In the genomic region with DNA sequence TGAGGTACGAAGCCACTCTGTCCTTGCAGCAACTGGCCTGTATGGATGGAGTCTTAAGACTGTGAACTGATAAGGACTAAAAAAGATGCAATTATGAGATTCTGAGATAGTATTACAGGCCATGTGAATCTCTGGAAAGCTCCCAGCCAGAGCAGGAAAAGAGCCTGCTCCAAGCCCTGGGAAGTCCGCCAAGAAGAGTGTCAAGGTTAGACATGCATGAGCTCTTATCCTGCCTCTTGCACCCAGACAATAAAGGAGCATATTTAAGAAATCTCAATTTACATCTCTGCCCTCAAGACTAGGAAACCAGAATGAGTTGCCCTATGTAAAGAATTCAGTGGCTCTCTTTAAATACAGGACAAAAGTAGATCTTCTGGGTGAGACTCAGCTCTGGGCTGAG, we compare ENCODE assay signal across 11 mouse cellular contexts.
DNase-seq lines count a peak whose midpoint lies in the region; ATAC-seq and TF ChIP-seq lines count a peak whose summit lies in the region.
"Had no signal": no experiment of that assay in that cellular context is flagged by ENCODE, and none has a peak within 500 bp of the region (broad histone marks: within the 10 kb centered on the region; RNA-seq: fewer than 3 reads in every experiment).

No protein-coding gene starts in this region.

- 82% methylated on average over 2 of the region's 2 CpGs for WGBS in forebrain, postnatal 0 days
- 81% methylated on average over 2 of the region's 2 CpGs for WGBS in forebrain, embryonic 15.5 days
- 73% methylated on average over 2 of the region's 2 CpGs for WGBS in kidney, embryonic 16.5 days

- H3K4me1 ChIP-seq in forebrain, postnatal 0 days (ENCODE audit: insufficient read depth), result no peaks in the 10 kb centered on the region
- H3K4me1 ChIP-seq in forebrain, embryonic 15.5 days, result no peaks in the 10 kb centered on the region
- no peaks in the 10 kb centered on the region for H3K4me1 ChIP-seq in kidney, embryonic 16.5 days (ENCODE audit: insufficient read depth, low read length)
- H3K4me1 ChIP-seq: midbrain, embryonic 12.5 days had no signal

- H3K9ac ChIP-seq in forebrain, postnatal 0 days, result no peak overlapping the region
- no peak overlapping the region for H3K9ac ChIP-seq in forebrain, embryonic 15.5 days (replicated peaks)
- H3K9ac ChIP-seq in kidney, embryonic 16.5 days (replicated peaks; ENCODE audit: low read length), result no peak overlapping the region
- H3K9ac ChIP-seq: midbrain, embryonic 12.5 days had no signal

- no peak for TF ChIP-seq POLR2A in brain, embryonic 14.5 days (IDR thresholded peaks at IDR 0.05; ENCODE audit: borderline replicate concordance, extremely low read depth, insufficient read depth, insufficient read length, poor library complexity, severe bottlenecking)

- H3K4me2 ChIP-seq in forebrain, postnatal 0 days (ENCODE audit: low read depth), result no peak overlapping the region
- no peak overlapping the region for H3K4me2 ChIP-seq in forebrain, embryonic 15.5 days (replicated peaks)
- H3K4me2 ChIP-seq in kidney, embryonic 16.5 days (replicated peaks; ENCODE audit: low read depth, low read length), result no peak overlapping the region
- H3K4me2 ChIP-seq: midbrain, embryonic 12.5 days had no signal

- no peak for DNase-seq in forebrain, postnatal 0 days
- DNase-seq in kidney, postnatal 10 days, result peak; percentile 73
- peak; percentile 28 for DNase-seq in 3134 (ENCODE audit: extremely low read depth, insufficient read length, low spot score)
- peak; percentile 64 for DNase-seq in brain, embryonic 14.5 days (ENCODE audit: low read depth)
- no peak for DNase-seq in retina, postnatal 1 day
- DNase-seq in frontal cortex, postnatal 14 days (ENCODE audit: low spot score in 2 of 2), result no peak
- DNase-seq: embryo, embryonic 11 days; right cerebral cortex, adult 18-20 months had no signal

- peak; percentile 29; the same call in 1 of the 2 replicates for ATAC-seq in forebrain, postnatal 0 days
- ATAC-seq in forebrain, embryonic 15.5 days (replicated peaks), result no peak
- ATAC-seq in kidney, embryonic 16.5 days (ENCODE audit: low FRiP score, low TSS enrichment), result no peak

- no peaks in the 10 kb centered on the region for H3K36me3 ChIP-seq in forebrain, postnatal 0 days (ENCODE audit: insufficient read depth)
- H3K36me3 ChIP-seq in forebrain, embryonic 15.5 days, result no peaks in the 10 kb centered on the region
- no peaks in the 10 kb centered on the region for H3K36me3 ChIP-seq in kidney, embryonic 16.5 days (ENCODE audit: insufficient read depth, low read length)
- H3K36me3 ChIP-seq: midbrain, embryonic 12.5 days had no signal

- H3K27ac ChIP-seq in forebrain, postnatal 0 days (ENCODE audit: low read depth, low read length), result no peak overlapping the region
- H3K27ac ChIP-seq in forebrain, embryonic 15.5 days (replicated peaks), result no peak overlapping the region
- H3K27ac ChIP-seq in kidney, embryonic 16.5 days (ENCODE audit: low read length), result no peak overlapping the region
- H3K27ac ChIP-seq: midbrain, embryonic 12.5 days had no signal

- no peaks in the 10 kb centered on the region for H3K27me3 ChIP-seq in forebrain, postnatal 0 days (ENCODE audit: insufficient read depth, low read length)
- no peaks in the 10 kb centered on the region for H3K27me3 ChIP-seq in forebrain, embryonic 15.5 days
- no peaks in the 10 kb centered on the region for H3K27me3 ChIP-seq in kidney, embryonic 16.5 days (ENCODE audit: insufficient read depth, low read length)
- H3K27me3 ChIP-seq: midbrain, embryonic 12.5 days had no signal

- no peak overlapping the region for H3K4me3 ChIP-seq in forebrain, postnatal 0 days (ENCODE audit: low read depth, low read length)
- H3K4me3 ChIP-seq in forebrain, embryonic 15.5 days, result no peak overlapping the region
- no peak overlapping the region for H3K4me3 ChIP-seq in kidney, embryonic 16.5 days (ENCODE audit: low read length)
- H3K4me3 ChIP-seq: midbrain, embryonic 12.5 days had no signal

- no peaks in the 10 kb centered on the region for H3K9me3 ChIP-seq in forebrain, postnatal 0 days (ENCODE audit: low read length)
- H3K9me3 ChIP-seq in forebrain, embryonic 15.5 days, result no peaks in the 10 kb centered on the region
- H3K9me3 ChIP-seq in kidney, embryonic 16.5 days (ENCODE audit: low read length), result no peaks in the 10 kb centered on the region
- H3K9me3 ChIP-seq: midbrain, embryonic 12.5 days had no signal

- TF ChIP-seq CTCF in forebrain, postnatal 0 days (IDR thresholded peaks at IDR 0.05; ENCODE audit: low read depth), result no peak
- TF ChIP-seq CTCF in brain, embryonic 14.5 days (IDR thresholded peaks at IDR 0.05; ENCODE audit: borderline replicate concordance, extremely low read depth, insufficient read depth, insufficient read length), result no peak

Comparison
In these comparisons a context has a peak if more than half of its experiments do, and no peak if none do; other contexts are left out.
1. DNase-seq: peak in kidney, postnatal 10 days (single experiment), 3134 (single experiment) and brain, embryonic 14.5 days (single experiment); none in forebrain, postnatal 0 days (single experiment), retina, postnatal 1 day (single experiment) and frontal cortex, postnatal 14 days (0 of 2).